Comparison of ENCODE assay signal across 8 mouse cellular contexts in the genomic region with DNA sequence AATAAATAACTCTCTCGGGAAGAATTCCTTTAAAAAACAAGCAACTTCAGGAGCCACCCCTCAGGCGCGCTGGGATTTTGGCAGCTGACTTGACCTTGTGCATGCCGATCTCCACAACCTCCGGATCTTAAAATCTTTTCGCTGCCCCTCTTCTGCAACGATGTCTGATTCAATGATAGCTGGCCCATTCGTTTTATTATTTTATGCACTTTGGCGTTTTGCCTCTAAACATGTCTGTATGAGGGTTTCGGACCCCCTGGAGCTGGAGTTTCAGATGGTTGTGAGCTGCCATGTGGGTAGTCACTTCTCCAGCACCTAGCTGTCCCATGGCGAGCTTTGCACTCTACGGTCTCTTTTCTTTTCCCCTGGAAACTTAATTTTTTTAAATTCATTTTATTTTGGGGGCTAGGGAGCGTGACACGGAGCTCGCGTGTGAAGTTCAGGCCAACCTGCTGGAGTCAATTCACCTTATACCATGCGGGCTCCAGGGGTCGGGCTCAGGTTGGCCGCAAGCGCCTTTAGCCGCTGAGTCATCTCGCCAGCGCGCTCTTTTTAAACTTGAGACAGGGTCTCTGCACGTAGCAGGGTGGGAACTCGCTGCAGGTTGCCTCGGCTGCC. TPM values are rescaled to one million over a fixed set of nuclear protein-coding genes. Genes with fewer than 3 reads are reported as not detected.
DNase-seq lines count a peak whose midpoint lies in the region; ATAC-seq and TF ChIP-seq lines count a peak whose summit lies in the region.

No protein-coding gene starts in this region.

- H3K9me3 ChIP-seq in kidney, postnatal 0 days (replicated peaks; ENCODE audit: low read length): no peaks in the 10 kb centered on the region
- no peaks in the 10 kb centered on the region for H3K9me3 ChIP-seq in midbrain, embryonic 15.5 days

- TF ChIP-seq EP300 in heart, adult 2 months (IDR thresholded peaks at IDR 0.05; ENCODE audit: insufficient read depth, low read depth, low read length): no peak

- no peaks in the 10 kb centered on the region; the same call in 1 of the 2 replicates for H3K79me2 ChIP-seq in heart, adult 2 months (replicated peaks; ENCODE audit: control insufficient read depth, insufficient read depth, low read length)

- ATAC-seq in kidney, postnatal 0 days (replicated peaks; ENCODE audit: low FRiP score, low read depth): peak; percentile 37; the same call in 1 of the 2 replicates
- ATAC-seq in midbrain, embryonic 15.5 days (replicated peaks): peak; percentile 77

- peak overlapping the region; percentile 99 for H3K27ac ChIP-seq in heart, adult 2 months
- peak overlapping the region; percentile 88 for H3K27ac ChIP-seq in kidney, postnatal 0 days
- H3K27ac ChIP-seq in midbrain, embryonic 15.5 days: peak overlapping the region; percentile 97

- WGBS in heart, adult 2 months: 1% methylated on average over 27 of the region's 27 CpGs
- under 1% methylated on average over 27 of the region's 27 CpGs for WGBS in kidney, postnatal 0 days
- WGBS in midbrain, embryonic 15.5 days: 1% methylated on average over 27 of the region's 27 CpGs

- H3K4me1 ChIP-seq in heart, adult 2 months (ENCODE audit: control insufficient read depth, insufficient read depth, low read length): peaks cover 6% of the 10 kb centered on the region
- H3K4me1 ChIP-seq in kidney, postnatal 0 days (replicated peaks; ENCODE audit: insufficient read depth, low read length): peaks cover 17% of the 10 kb centered on the region
- H3K4me1 ChIP-seq in midbrain, embryonic 15.5 days: peaks cover 28% of the 10 kb centered on the region

- DNase-seq in heart, adult 2 months: no peak
- no peak for DNase-seq in heart, postnatal 25 days (ENCODE audit: low spot score)
- DNase-seq in R1 (ENCODE audit: low read depth, low spot score): peak; percentile 64
- peak; percentile 26 for DNase-seq in heart, adult 8-10 months (ENCODE audit: low spot score)
- DNase-seq in kidney, postnatal 0 days (ENCODE audit: low spot score): peak; percentile 25
- DNase-seq in gastrocnemius, adult 18-20 months (ENCODE audit: low spot score): no peak
- no peak for DNase-seq in T-cell, adult 2 months (ENCODE audit: low spot score)

- no peaks in the 10 kb centered on the region for H3K27me3 ChIP-seq in heart, adult 2 months (ENCODE audit: control insufficient read depth, insufficient read depth, low read length)
- H3K27me3 ChIP-seq in kidney, postnatal 0 days (ENCODE audit: insufficient read depth, low read length): no peaks in the 10 kb centered on the region
- no peaks in the 10 kb centered on the region for H3K27me3 ChIP-seq in midbrain, embryonic 15.5 days (replicated peaks)

- no peak for TF ChIP-seq POLR2A in heart, adult 2 months (IDR thresholded peaks at IDR 0.05; ENCODE audit: insufficient read depth, low read depth, low read length)

- H3K36me3 ChIP-seq in heart, adult 2 months (ENCODE audit: control insufficient read depth, insufficient read depth, low read length): no peaks in the 10 kb centered on the region
- H3K36me3 ChIP-seq in kidney, postnatal 0 days (ENCODE audit: insufficient read depth, low read length): no peaks in the 10 kb centered on the region
- H3K36me3 ChIP-seq in midbrain, embryonic 15.5 days (replicated peaks): no peaks in the 10 kb centered on the region

- no peak for TF ChIP-seq CTCF in heart, adult 2 months (IDR thresholded peaks at IDR 0.05)
- TF ChIP-seq CTCF in kidney, postnatal 0 days (IDR thresholded peaks at IDR 0.05; ENCODE audit: low read depth): no peak

- H3K4me3 ChIP-seq in heart, adult 2 months: peak overlapping the region; percentile 85
- H3K4me3 ChIP-seq in kidney, postnatal 0 days (replicated peaks; ENCODE audit: low read depth, low read length): peak overlapping the region; percentile 62
- peak overlapping the region; percentile 92 for H3K4me3 ChIP-seq in midbrain, embryonic 15.5 days

- intact Hi-C loops in heart, adult 2 months (cut with DNase I): loop anchor here (5.0 kb wide), 1 partner anchor 38 kb away; the partner anchor contains the start of genes Cct3 and Tsacc
- intact Hi-C loops in heart, postnatal 25 days (cut with DNase I): no loop called here

- peak overlapping the region; percentile 75 for H3K9ac ChIP-seq in heart, adult 2 months (ENCODE audit: low read depth, low read length)
- H3K9ac ChIP-seq in kidney, postnatal 0 days (ENCODE audit: low read depth, low read length): peak overlapping the region; percentile 84
- peak overlapping the region; percentile 54 for H3K9ac ChIP-seq in midbrain, embryonic 15.5 days

- H3K4me2 ChIP-seq in kidney, postnatal 0 days (ENCODE audit: low read length): peak overlapping the region; percentile 80
- peak overlapping the region; percentile 80 for H3K4me2 ChIP-seq in midbrain, embryonic 15.5 days

RNA-seq across cellular contexts. Expression of gene Tmem79, which starts 0.4 kb away (rescaled TPM):
- 1 to 10 TPM; 1.6 to 1.7 TPM for total RNA-seq in heart, adult 2 months (2021)
- 2.3 and 3.5 TPM in 2 replicates for polyA plus RNA-seq in heart, adult 2 months (2012; rRNA removed)
- total RNA-seq in heart, postnatal 25 days (2021): 1 to 10 TPM; 1.8 to 2.2 TPM
- 1 to 10 TPM; 1.6 to 4.0 (median 2.0) TPM for total RNA-seq in heart, adult 8-10 months (2022)
- 6.3 and 7.4 TPM in 2 replicates for polyA plus RNA-seq in kidney, postnatal 0 days (2015; fragmentation: Nextera tagmentation; extraction: Ambion mirVana)
- 1.1 and 1.6 TPM in 2 replicates for polyA plus RNA-seq in midbrain, embryonic 15.5 days (2015; fragmentation: Nextera tagmentation; extraction: Ambion mirVana)
- 1 to 10 TPM; 3.1 to 3.9 TPM for total RNA-seq in gastrocnemius, adult 18-20 months (2021)

RNA-seq across cellular contexts. Expression of gene Smg5, which starts 0.5 kb away (rescaled TPM):
- total RNA-seq in heart, adult 2 months (2021): 10 to 100 TPM; 42.7 to 45.8 TPM
- 44.4 and 66.9 TPM in 2 replicates for polyA plus RNA-seq in heart, adult 2 months (2012; rRNA removed)
- total RNA-seq in heart, postnatal 25 days (2021): 10 to 100 TPM; 42.9 to 45.5 TPM
- total RNA-seq in heart, adult 8-10 months (2022): 10 to 100 TPM; 42.6 to 57.6 (median 56.5) TPM
- 26.7 and 30.9 TPM in 2 replicates for polyA plus RNA-seq in kidney, postnatal 0 days (2015; fragmentation: Nextera tagmentation; extraction: Ambion mirVana)
- 73.2 and 74.9 TPM in 2 replicates for polyA plus RNA-seq in midbrain, embryonic 15.5 days (2015; fragmentation: Nextera tagmentation; extraction: Ambion mirVana)
- total RNA-seq in gastrocnemius, adult 18-20 months (2021): 10 to 100 TPM; 37.5 to 48.1 TPM

RNA-seq across cellular contexts. Expression of gene Glmp, which starts 10.7 kb away (rescaled TPM):
- total RNA-seq in heart, adult 2 months (2021): 10 to 100 TPM; 75.6 to 80.9 TPM
- 98.0 and 105 TPM in 2 replicates for polyA plus RNA-seq in heart, adult 2 months (2012; rRNA removed)
- 10 to 100 TPM; 71.9 to 79.7 TPM for total RNA-seq in heart, postnatal 25 days (2021)
- 10 to 100 TPM; 74.5 to 85.8 (median 82.1) TPM for total RNA-seq in heart, adult 8-10 months (2022)
- polyA plus RNA-seq in kidney, postnatal 0 days (2015; fragmentation: Nextera tagmentation; extraction: Ambion mirVana): 306 and 328 TPM in 2 replicates
- 106 and 107 TPM in 2 replicates for polyA plus RNA-seq in midbrain, embryonic 15.5 days (2015; fragmentation: Nextera tagmentation; extraction: Ambion mirVana)
- 10 to 100 TPM; 41.2 to 41.8 TPM for total RNA-seq in gastrocnemius, adult 18-20 months (2021)

RNA-seq across cellular contexts. Expression of gene Paqr6, which starts 28.8 kb away (rescaled TPM):
- under 1 TPM; 0.44 to 0.57 TPM for total RNA-seq in heart, adult 2 months (2021)
- polyA plus RNA-seq in heart, adult 2 months (2012; rRNA removed): 5.0 and 7.5 TPM in 2 replicates
- under 1 TPM; 0.39 to 0.42 TPM for total RNA-seq in heart, postnatal 25 days (2021)
- total RNA-seq in heart, adult 8-10 months (2022): under 1 TPM in 3 of 4 experiments, not detected in 1; 0.53 to 0.85 (median 0.69) TPM
- 15.4 and 16.6 TPM in 2 replicates for polyA plus RNA-seq in kidney, postnatal 0 days (2015; fragmentation: Nextera tagmentation; extraction: Ambion mirVana)
- polyA plus RNA-seq in midbrain, embryonic 15.5 days (2015; fragmentation: Nextera tagmentation; extraction: Ambion mirVana): 1.1 and 1.8 TPM in 2 replicates
- under 1 TPM; 0.50 to 0.75 TPM for total RNA-seq in gastrocnemius, adult 18-20 months (2021)

RNA-seq across cellular contexts. Expression of gene Bglap3, which starts 37.0 kb away (rescaled TPM):
- total RNA-seq in heart, adult 2 months (2021): not detected
- not detected in 2 replicates for polyA plus RNA-seq in heart, adult 2 months (2012; rRNA removed)
- not detected for total RNA-seq in heart, postnatal 25 days (2021)
- not detected for total RNA-seq in heart, adult 8-10 months (2022)
- polyA plus RNA-seq in kidney, postnatal 0 days (2015; fragmentation: Nextera tagmentation; extraction: Ambion mirVana): 3.8 and 4.7 TPM in 2 replicates
- not detected in 2 replicates for polyA plus RNA-seq in midbrain, embryonic 15.5 days (2015; fragmentation: Nextera tagmentation; extraction: Ambion mirVana)
- not detected for total RNA-seq in gastrocnemius, adult 18-20 months (2021)

Comparison
In these comparisons a context has a peak if more than half of its experiments do, and no peak if none do; other contexts are left out.
1. DNase-seq: peak in R1 (single experiment), heart, adult 8-10 months (single experiment) and kidney, postnatal 0 days (single experiment); none in heart, adult 2 months (0 of 2), heart, postnatal 25 days (single experiment), gastrocnemius, adult 18-20 months (single experiment) and T-cell, adult 2 months (single experiment).
2. Peak in every context shown above with its lines, with median percentiles within 50 percentile points of each other: H3K27ac ChIP-seq, H3K4me3 ChIP-seq and H3K9ac ChIP-seq.